Mouse (Mus musculus): ENCODE measurements around the gene Zfp710. TPM values are rescaled to one million over a fixed set of nuclear protein-coding genes. Genes with fewer than 3 reads are reported as not detected.

The Zfp710 gene
- total and polyA plus RNA-seq, 3 experiments: 7.6 to 16.2 (median 14.4) TPM

- no peak for TF ChIP-seq CTCF (conservative IDR thresholded peaks at IDR 0.05 in 1 of 2, IDR thresholded peaks at IDR 0.05 in 1 of 2; ENCODE audit: low read depth in 2 of 2, low read length in 2 of 2)
- no peak for TF ChIP-seq MAX (IDR thresholded peaks at IDR 0.05; ENCODE audit: low read length)
- TF ChIP-seq ELF1 (IDR thresholded peaks at IDR 0.05; ENCODE audit: low read depth, low read length): no peak
- peak; percentile 88 for TF ChIP-seq ZNF384 (IDR thresholded peaks at IDR 0.05; ENCODE audit: low read depth, low read length)
- no peak for TF ChIP-seq HCFC1 (IDR thresholded peaks at IDR 0.05; ENCODE audit: low read depth, low read length)
- no peak for TF ChIP-seq ZKSCAN1 (IDR thresholded peaks at IDR 0.05; ENCODE audit: borderline replicate concordance, low read depth, low read length)
- no peak for TF ChIP-seq PAX5 (IDR thresholded peaks at IDR 0.05; ENCODE audit: low read length)
- TF ChIP-seq ZMIZ1 (IDR thresholded peaks at IDR 0.05; ENCODE audit: low read depth, low read length): peak; percentile 47; the same call in 1 of the 2 replicates
- no peak for TF ChIP-seq GABPA (IDR thresholded peaks at IDR 0.05; ENCODE audit: insufficient replicate concordance, low read depth, low read length)
- peak; percentile 50 for TF ChIP-seq BHLHE40 (IDR thresholded peaks at IDR 0.05; ENCODE audit: low read depth, low read length)
- TF ChIP-seq CHD1 (IDR thresholded peaks at IDR 0.05; ENCODE audit: low read depth, low read length): peak; percentile 87
- no peak for TF ChIP-seq JUN (IDR thresholded peaks at IDR 0.05; ENCODE audit: insufficient read depth, low read depth, low read length)
- TF ChIP-seq NELFE (IDR thresholded peaks at IDR 0.05; ENCODE audit: low read depth, low read length): no peak
- peak; percentile 38; the same call in 1 of the 2 replicates for TF ChIP-seq IRF4 (IDR thresholded peaks at IDR 0.05; ENCODE audit: low read depth, low read length)
Observed at GRCm38 (mm10) chr7:80063902-80064736, 39.5 kb downstream of the Zfp710 start (continued).

GRCm38 (mm10) chr7:80065250-80065649 lies 40.6 kb downstream of the Zfp710 start:
- peaks cover 29% of the 10 kb centered on the region for H3K79me2 ChIP-seq (replicated peaks; ENCODE audit: control insufficient read depth, extremely low read depth, insufficient read depth, poor library complexity, severe bottlenecking)
- peak overlapping the region; percentile 56; the same call in 1 of the 2 replicates for H3K27ac ChIP-seq (ENCODE audit: insufficient read depth, low read depth)
- no peaks in the 10 kb centered on the region for H3K9me3 ChIP-seq (replicated peaks; ENCODE audit: low read length)
- peak overlapping the region in 1 of 3 experiments; percentile 39 for H3K4me3 ChIP-seq (replicated peaks in 1 of 3; ENCODE audit: low read depth in 2 of 3, low read length in 2 of 3, poor library complexity in 1 of 3)
- H3K27me3 ChIP-seq (replicated peaks): no peaks in the 10 kb centered on the region
- H3K36me3 ChIP-seq (replicated peaks in 1 of 2; ENCODE audit: control insufficient read depth in 1 of 2, insufficient read depth in 1 of 2, low read length in 1 of 2): peaks cover 0 to 29% of the 10 kb centered on the region in 2 experiments
- dilution Hi-C loops (cut with MboI; ENCODE audit: extremely low pct_ligation_motif_present, extremely low pct_unique_long_range_greater_than_20kb, low sequenced_read_pairs) (no loop called here), in situ Hi-C loops (cut with MboI; ENCODE audit: low pct_ligation_motif_present, low pct_unique_long_range_greater_than_20kb, low sequenced_read_pairs) (no loop called here)
- no peak overlapping the region for H3K9ac ChIP-seq (ENCODE audit: insufficient read depth, low read depth)
- peaks cover 55 to 98% of the 10 kb centered on the region in 2 experiments for H3K4me1 ChIP-seq (ENCODE audit: control insufficient read depth in 1 of 2, insufficient read depth in 2 of 2)
- H3K4me2 ChIP-seq (ENCODE audit: insufficient read depth, low read depth, poor library complexity, severe bottlenecking): no peak overlapping the region
- TF ChIP-seq MAZ (IDR thresholded peaks at IDR 0.05; ENCODE audit: low read depth, low read length) (no peak), ELF1 (IDR thresholded peaks at IDR 0.05; ENCODE audit: low read depth, low read length) (no peak), PAX5 (IDR thresholded peaks at IDR 0.05; ENCODE audit: low read length) (no peak), ETS1 (conservative IDR thresholded peaks at IDR 0.05; ENCODE audit: low read depth, low read length) (no peak), USF2 (conservative IDR thresholded peaks at IDR 0.05; ENCODE audit: low read depth, low read length) (no peak), JUN (IDR thresholded peaks at IDR 0.05; ENCODE audit: insufficient read depth, low read depth, low read length) (no peak), NRF1 (IDR thresholded peaks at IDR 0.05; ENCODE audit: low read depth, low read length) (no peak), JUND (conservative IDR thresholded peaks at IDR 0.05; ENCODE audit: low read depth, low read length) (no peak), MAX (IDR thresholded peaks at IDR 0.05; ENCODE audit: low read length) (no peak), NELFE (IDR thresholded peaks at IDR 0.05; ENCODE audit: low read depth, low read length) (no peak), MXI1 (IDR thresholded peaks at IDR 0.05; ENCODE audit: low read depth, low read length) (no peak), RCOR1 (conservative IDR thresholded peaks at IDR 0.05; ENCODE audit: low read depth, low read length) (no peak), KAT2A (IDR thresholded peaks at IDR 0.05; ENCODE audit: insufficient replicate concordance, low read length) (no peak), SIN3A (IDR thresholded peaks at IDR 0.05; ENCODE audit: low read length) (no peak), SMC3 (IDR thresholded peaks at IDR 0.05; ENCODE audit: low read depth, low read length) (no peak), MAFK (IDR thresholded peaks at IDR 0.05; ENCODE audit: insufficient replicate concordance, low read length) (no peak)
- DNase-seq (ENCODE audit: extremely low read depth): no peak

All from CH12.LX (cell line).